Mouse (Mus musculus) small intestine, adult 2 months (tissue): ENCODE measurements at regions not wholly inside any gene's neighbourhood (a gene's known extent, or its start where the extent isn't known, plus 50 kb on each side); places are given as distances from the start of the nearest gene placed in this dataset.

Source experiments
- H3K27ac ChIP-seq: fragments of 200-500 bp; 2 replicates; pipeline ENCODE4 v1.5.1; 2012; ENCODE audit warnings: low read depth, low read length, control low read depth, inconsistent platforms; ENCODE audit not compliant: insufficient read depth
- H3K27me3 ChIP-seq: fragments of 200-500 bp; 2 replicates; pipeline ENCODE4 v1.6.1; 2012; ENCODE audit warnings: mild to moderate bottlenecking, moderate library complexity, low read length, inconsistent platforms; ENCODE audit not compliant: control insufficient read depth, insufficient read depth
- H3K36me3 ChIP-seq: fragments of 200-500 bp; 2 replicates; pipeline ENCODE4 v1.6.1; 2012; ENCODE audit warnings: mild to moderate bottlenecking, low read length, control low read depth, inconsistent platforms; ENCODE audit not compliant: control insufficient read depth, insufficient read depth
- H3K4me1 ChIP-seq: fragments of 200-500 bp; 2 replicates; pipeline ENCODE4 v1.6.1; 2012; ENCODE audit warnings: low read length, inconsistent platforms, mixed read lengths; ENCODE audit not compliant: control insufficient read depth, insufficient read depth, insufficient read length
- H3K4me3 ChIP-seq: fragments of 200-500 bp; 2 replicates; pipeline ENCODE4 v1.5.1; 2012; ENCODE audit warnings: low read depth, mild to moderate bottlenecking, control low read depth, inconsistent platforms, low read length, moderate library complexity
- CTCF ChIP-seq: fragments of 200-500 bp; IDR thresholded peaks from 2 replicates; pipeline ENCODE4 v1.5.1; 2012; ENCODE audit warnings: low read depth, mild to moderate bottlenecking, control low read depth, inconsistent platforms, low read length, moderate library complexity, mixed read lengths; ENCODE audit not compliant: insufficient replicate concordance, insufficient read length; ENCODE audit errors: extremely low read depth
- POLR2A ChIP-seq: fragments of 200-500 bp; IDR thresholded peaks from 2 replicates; pipeline ENCODE4 v1.6.1; 2012; ENCODE audit warnings: low read depth, mild to moderate bottlenecking, control low read depth, inconsistent platforms, low read length, moderate library complexity
- WGBS: fragments of 180-500 bp; shearing (Covaris S2); methylation state at CpG from one replicate; pipeline ENCODE4 v1.1.7; 2018; 5-methylcytosine and 5-hydroxymethylcytosine counted together

GRCm38 (mm10) chr13:110600377-110600776 lies 205.5 kb downstream of the Plk2 start:
- H3K4me3 ChIP-seq: no peak overlapping the region
- no peak for TF ChIP-seq CTCF
- no peak for TF ChIP-seq POLR2A
- WGBS: 80% methylated on average over 9 of the region's 9 CpGs
- no peaks in the 10 kb centered on the region for H3K27me3 ChIP-seq
- no peak overlapping the region for H3K27ac ChIP-seq
- H3K36me3 ChIP-seq: no peaks in the 10 kb centered on the region
- no peaks in the 10 kb centered on the region for H3K4me1 ChIP-seq

GRCm38 (mm10) chr13:110601352-110601751 lies 206.5 kb downstream of the Plk2 start:
- 41% methylated on average over 5 of the region's 5 CpGs for WGBS
- no peaks in the 10 kb centered on the region for H3K4me1 ChIP-seq
- H3K36me3 ChIP-seq: no peaks in the 10 kb centered on the region

GRCm38 (mm10) chr13:110601840-110602239 lies 207.0 kb downstream of the Plk2 start:
- TF ChIP-seq CTCF (no peak), POLR2A (no peak)
- no peaks in the 10 kb centered on the region for H3K4me1 ChIP-seq
- WGBS: 77% methylated on average over 6 of the region's 6 CpGs
- H3K4me3 ChIP-seq: no peak overlapping the region
- no peaks in the 10 kb centered on the region for H3K36me3 ChIP-seq
- no peaks in the 10 kb centered on the region for H3K27me3 ChIP-seq
- H3K27ac ChIP-seq: no peak overlapping the region

More at GRCm38 (mm10) chr13:110601352-110601751, 206.5 kb downstream of the Plk2 start:
- Histone ChIP-seq H3K27me3 (no peaks in the 10 kb centered on the region), H3K27ac (no peak overlapping the region), H3K4me3 (no peak overlapping the region)
- TF ChIP-seq POLR2A (no peak), CTCF (no peak)

GRCm38 (mm10) chr13:110602894-110603293 lies 208.0 kb downstream of the Plk2 start:
- Histone ChIP-seq H3K4me3 (no peak overlapping the region), H3K36me3 (no peaks in the 10 kb centered on the region), H3K4me1 (no peaks in the 10 kb centered on the region), H3K27ac (no peak overlapping the region), H3K27me3 (no peaks in the 10 kb centered on the region)
- 89% methylated on average over 1 of the region's 1 CpGs for WGBS
- TF ChIP-seq CTCF: no peak
- TF ChIP-seq POLR2A: no peak

GRCm38 (mm10) chr13:110619010-110619409 lies 224.2 kb downstream of the Plk2 start:
- no peak overlapping the region for H3K4me3 ChIP-seq
- no peaks in the 10 kb centered on the region for H3K36me3 ChIP-seq
- H3K4me1 ChIP-seq: no peaks in the 10 kb centered on the region
- TF ChIP-seq POLR2A (no peak), CTCF (no peak)
- no peaks in the 10 kb centered on the region for H3K27me3 ChIP-seq
- WGBS: 79% methylated on average over 6 of the region's 6 CpGs
- H3K27ac ChIP-seq: no peak overlapping the region

- Histone ChIP-seq H3K4me3 (no peak overlapping the region), H3K27me3 (no peaks in the 10 kb centered on the region), H3K27ac (no peak overlapping the region), H3K4me1 (no peaks in the 10 kb centered on the region), H3K36me3 (no peaks in the 10 kb centered on the region)
- WGBS: 65% methylated on average over 6 of the region's 6 CpGs
- TF ChIP-seq POLR2A: no peak
Measured at GRCm38 (mm10) chr13:110627136-110627535, 232.3 kb downstream of the Plk2 start.

GRCm38 (mm10) chr13:110627732-110628131 lies 232.9 kb downstream of the Plk2 start:
- H3K27ac ChIP-seq: no peak overlapping the region
- no peaks in the 10 kb centered on the region for H3K4me1 ChIP-seq
- H3K36me3 ChIP-seq: no peaks in the 10 kb centered on the region
- no peaks in the 10 kb centered on the region for H3K27me3 ChIP-seq
- WGBS: 81% methylated on average over 9 of the region's 9 CpGs
- no peak overlapping the region for H3K4me3 ChIP-seq
- TF ChIP-seq CTCF (no peak), POLR2A (no peak)

DNA sequence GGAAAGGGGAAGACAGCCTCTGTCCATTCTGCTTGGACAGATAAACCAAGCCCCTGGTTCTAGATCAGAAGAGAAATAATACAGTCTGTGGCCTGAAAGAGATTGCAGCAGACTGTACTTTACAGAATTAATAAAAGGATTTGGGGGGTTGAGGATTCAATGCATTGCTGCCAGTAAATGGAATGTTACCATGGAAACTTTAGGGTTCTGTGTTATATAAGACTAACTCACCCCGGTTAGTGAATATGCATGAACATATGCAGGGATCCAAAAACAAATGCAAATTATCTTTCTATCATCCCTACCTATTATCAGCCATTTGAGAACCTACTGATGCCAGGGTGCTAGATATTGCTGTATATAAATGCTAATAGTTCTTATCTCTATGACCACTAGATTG lies 233.4 kb downstream of the Plk2 start:
- TF ChIP-seq CTCF (no peak), POLR2A (no peak)
- no peaks in the 10 kb centered on the region for H3K36me3 ChIP-seq
- 98% methylated on average over 1 of the region's 1 CpGs for WGBS
- H3K27me3 ChIP-seq: no peaks in the 10 kb centered on the region
- H3K27ac ChIP-seq: no peak overlapping the region
- H3K4me1 ChIP-seq: no peaks in the 10 kb centered on the region
- H3K4me3 ChIP-seq: no peak overlapping the region
